Mouse (Mus musculus) kidney, embryonic 14.5 days (tissue): ENCODE data around the gene Sf3b6. TPM values are rescaled to one million over a fixed set of nuclear protein-coding genes. Genes with fewer than 3 reads are reported as not detected.

Experiments used
- ATAC-seq: fragments of 200-750 bp; cut with Nextera tagmentation; 2 replicates; pipeline ENCODE4 v1.8.0; 2017; ENCODE audit warnings: moderate number of reproducible peaks, mild to moderate bottlenecking, moderate TSS enrichment, moderate library complexity; ENCODE audit not compliant: low FRiP score, low TSS enrichment
- H3K27ac ChIP-seq: fragments of 300-500 bp; sonication (generic); 2 replicates; pipeline ENCODE4 v1.5.1; 2014; ENCODE audit warnings: low read depth, mild to moderate bottlenecking, low read length, moderate library complexity, mixed read lengths
- H3K27me3 ChIP-seq: fragments of 300-500 bp; sonication (generic); 2 replicates; pipeline ENCODE4 v1.6.1; 2014; ENCODE audit warnings: mild to moderate bottlenecking, low read length; ENCODE audit not compliant: control insufficient read depth, insufficient read depth
- H3K36me3 ChIP-seq: fragments of 300-500 bp; sonication (generic); 2 replicates; pipeline ENCODE4 v1.6.1; 2014; ENCODE audit warnings: low read length, mixed read lengths; ENCODE audit not compliant: control insufficient read depth, insufficient read depth
- H3K4me1 ChIP-seq: fragments of 300-500 bp; sonication (generic); 2 replicates; pipeline ENCODE4 v1.6.1; 2014; ENCODE audit warnings: low read length, mixed read lengths; ENCODE audit not compliant: control insufficient read depth, insufficient read depth
- H3K4me2 ChIP-seq: fragments of 300-500 bp; sonication (generic); replicated peaks from 2 replicates; pipeline ENCODE4 v1.6.1; 2014; ENCODE audit warnings: low read depth, mild to moderate bottlenecking, low read length
- H3K4me3 ChIP-seq: fragments of 300-500 bp; sonication (generic); 2 replicates; pipeline ENCODE4 v1.5.1; 2014; ENCODE audit warnings: mild to moderate bottlenecking, low read length
- H3K9ac ChIP-seq: fragments of 300-500 bp; sonication (generic); 2 replicates; pipeline ENCODE4 v1.6.1; 2014; ENCODE audit warnings: low read depth, mild to moderate bottlenecking, low read length, moderate library complexity
- H3K9me3 ChIP-seq: fragments of 300-500 bp; sonication (generic); 2 replicates; pipeline ENCODE4 v1.6.1; 2016; ENCODE audit warnings: low read length; ENCODE audit not compliant: control insufficient read depth
- WGBS: fragments of 180-500 bp; shearing (Covaris S2); extraction: QIAGEN DNeasy Blood & Tissue Kit; methylation state at CpG from one replicate; pipeline ENCODE4 v1.1.7; 2014; 5-methylcytosine and 5-hydroxymethylcytosine counted together
- polyA plus RNA-seq: library from polyadenylated mRNA; unstranded; fragments of >200 nt; fragmentation: Nextera tagmentation; extraction: Ambion mirVana; gene quantifications from 2 replicates; pipeline ENCODE4 v1.2.1, GENCODE M21; 2014

Sf3b6 gene
- polyA plus RNA-seq, 1 experiment from 2014 or later, result 306 TPM

GRCm38 (mm10) chr12:4816680-4817360, 524 bp upstream of the Sf3b6 start:
- Histone ChIP-seq H3K9me3 (no peaks in the 10 kb centered on the region), H3K27me3 (no peaks in the 10 kb centered on the region), H3K36me3 (peaks cover 13% of the 10 kb centered on the region), H3K4me3 (peak overlapping the region; percentile 93), H3K9ac (peak overlapping the region; percentile 77), H3K4me1 (peaks cover 3% of the 10 kb centered on the region; the same call in 1 of the 2 replicates), H3K27ac (peak overlapping the region; percentile 88), H3K4me2 (peak overlapping the region; percentile 76)
- WGBS, result 9% methylated on average over 24 of the region's 24 CpGs
- peak; percentile 84; the same call in 1 of the 2 replicates for ATAC-seq

GRCm38 (mm10) chr12:4827256-4827655, 9.9 kb downstream of the Sf3b6 start:
- Histone ChIP-seq H3K27me3 (no peaks in the 10 kb centered on the region), H3K4me3 (no peak overlapping the region), H3K4me2 (no peak overlapping the region), H3K36me3 (peaks cover 41% of the 10 kb centered on the region), H3K9ac (no peak overlapping the region), H3K4me1 (no peaks in the 10 kb centered on the region), H3K9me3 (no peaks in the 10 kb centered on the region), H3K27ac (no peak overlapping the region)
- whole genome bisulfite sequencing, result 78% methylated on average over 3 of the region's 3 CpGs
- no peak for ATAC-seq

DNA sequence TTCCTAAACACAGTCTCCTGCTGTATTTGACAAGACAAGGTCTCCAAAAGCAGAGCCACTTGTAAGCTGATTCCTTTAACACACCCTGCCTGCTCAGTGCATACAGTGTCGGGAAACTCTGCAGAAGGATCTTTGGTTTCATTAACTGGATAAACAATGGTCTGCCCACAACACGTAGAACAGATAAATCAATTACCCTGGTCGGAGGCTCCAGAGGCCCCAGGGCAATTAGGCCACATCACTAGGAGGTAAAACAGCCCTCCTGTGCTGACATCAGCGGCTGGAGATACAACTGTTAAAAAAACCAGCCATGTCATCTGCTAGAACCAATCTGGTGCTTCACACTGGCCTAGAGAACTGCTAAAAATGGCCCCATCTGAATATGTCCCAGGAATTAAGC, 19.6 kb downstream of the Sf3b6 start:
- H3K4me3 ChIP-seq, result no peak overlapping the region
- H3K4me2 ChIP-seq, result no peak overlapping the region
- H3K4me1 ChIP-seq, result peaks cover 7% of the 10 kb centered on the region; the same call in 1 of the 2 replicates
- 13% methylated on average over 4 of the region's 4 CpGs for WGBS
- no peak overlapping the region for H3K9ac ChIP-seq
- no peak for ATAC-seq
- H3K27me3 ChIP-seq, result peaks cover 2% of the 10 kb centered on the region; the same call in 1 of the 2 replicates
- H3K36me3 ChIP-seq, result peaks cover 1% of the 10 kb centered on the region; the same call in 1 of the 2 replicates
- H3K9me3 ChIP-seq, result no peaks in the 10 kb centered on the region
- H3K27ac ChIP-seq, result no peak overlapping the region

GRCm38 (mm10) chr12:4840010-4840409, 22.7 kb downstream of the Sf3b6 start:
- H3K27ac ChIP-seq, result no peak overlapping the region
- H3K4me1 ChIP-seq, result peaks cover 15% of the 10 kb centered on the region
- no peak overlapping the region for H3K9ac ChIP-seq
- peaks cover 2% of the 10 kb centered on the region; the same call in 1 of the 2 replicates for H3K27me3 ChIP-seq
- no peak overlapping the region for H3K4me3 ChIP-seq
- H3K36me3 ChIP-seq, result no peaks in the 10 kb centered on the region
- ATAC-seq, result no peak
- WGBS, result 59% methylated on average over 6 of the region's 6 CpGs
- no peak overlapping the region; the same call in 1 of the 2 replicates for H3K4me2 ChIP-seq
- no peaks in the 10 kb centered on the region for H3K9me3 ChIP-seq

GRCm38 (mm10) chr12:4840741-4841140, 23.4 kb downstream of the Sf3b6 start:
- WGBS, result 1% methylated on average over 11 of the region's 11 CpGs
- no peak overlapping the region for H3K27ac ChIP-seq
- no peak for ATAC-seq
- H3K4me2 ChIP-seq, result peak overlapping the region; percentile 89
- H3K4me1 ChIP-seq, result peaks cover 15% of the 10 kb centered on the region
- H3K27me3 ChIP-seq, result peaks cover 2% of the 10 kb centered on the region; the same call in 1 of the 2 replicates
- H3K9ac ChIP-seq, result peak overlapping the region; percentile 75
- peak overlapping the region; percentile 70 for H3K4me3 ChIP-seq
- no peaks in the 10 kb centered on the region for H3K9me3 ChIP-seq
- H3K36me3 ChIP-seq, result no peaks in the 10 kb centered on the region

DNA sequence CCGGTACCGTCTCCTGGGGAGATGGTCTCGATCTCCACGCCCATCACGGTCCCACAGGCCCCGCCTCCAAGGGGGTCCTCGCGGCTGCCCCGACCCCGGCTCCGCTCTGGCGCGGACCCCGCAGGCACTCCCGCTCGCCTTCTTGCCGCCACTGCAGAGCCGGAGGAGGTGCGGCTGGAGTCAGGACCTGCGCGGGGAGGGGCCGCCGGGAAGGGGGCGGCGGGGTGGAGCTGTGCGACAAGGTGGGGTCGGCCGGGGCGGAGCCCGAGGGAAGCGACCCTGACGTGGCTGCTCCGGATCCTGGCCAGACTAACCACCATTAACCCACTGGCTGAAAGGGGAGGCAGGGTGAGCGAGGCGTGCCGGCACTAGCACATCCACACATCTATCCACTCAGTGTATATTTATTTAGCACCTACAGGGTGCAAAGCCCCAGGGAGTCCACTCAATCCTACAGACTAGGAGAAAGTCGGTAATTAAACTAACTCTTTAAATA, 24.1 kb downstream of the Sf3b6 start, which contains the start of gene Fkbp1b:
Gene Fkbp1b (minus strand): TSS at position 200 of the 496 bp plus-strand sequence.
- H3K9ac ChIP-seq, result peak within 1 kb of the TSS; percentile 75
- peaks cover 15% of the 10 kb centered on the region for H3K4me1 ChIP-seq
- H3K9me3 ChIP-seq, result no peaks in the 10 kb centered on the region
- H3K27me3 ChIP-seq, result peaks cover 2% of the 10 kb centered on the region; the same call in 1 of the 2 replicates
- no peak within 1 kb of the TSS for H3K27ac ChIP-seq
- WGBS, result under 1% methylated on average over 36 of the region's 37 CpGs
- peak within 1 kb of the TSS; percentile 89 for H3K4me2 ChIP-seq
- ATAC-seq, result peak; percentile 86
- H3K36me3 ChIP-seq, result no peaks in the 10 kb centered on the region
- peak within 1 kb of the TSS; percentile 70 for H3K4me3 ChIP-seq

- H3K27me3 ChIP-seq, result peaks cover 2% of the 10 kb centered on the region; the same call in 1 of the 2 replicates
- no peaks in the 10 kb centered on the region for H3K9me3 ChIP-seq
- no peak overlapping the region for H3K4me3 ChIP-seq
- H3K9ac ChIP-seq, result no peak overlapping the region
- ATAC-seq, result no peak
- WGBS, result 88% methylated on average over 8 of the region's 8 CpGs
- H3K27ac ChIP-seq, result no peak overlapping the region
- H3K36me3 ChIP-seq, result no peaks in the 10 kb centered on the region
- H3K4me1 ChIP-seq, result peaks cover 15% of the 10 kb centered on the region
- no peak overlapping the region for H3K4me2 ChIP-seq
These were observed 25.1 kb downstream of the Sf3b6 start for GRCm38 (mm10) chr12:4842456-4842855.

DNA sequence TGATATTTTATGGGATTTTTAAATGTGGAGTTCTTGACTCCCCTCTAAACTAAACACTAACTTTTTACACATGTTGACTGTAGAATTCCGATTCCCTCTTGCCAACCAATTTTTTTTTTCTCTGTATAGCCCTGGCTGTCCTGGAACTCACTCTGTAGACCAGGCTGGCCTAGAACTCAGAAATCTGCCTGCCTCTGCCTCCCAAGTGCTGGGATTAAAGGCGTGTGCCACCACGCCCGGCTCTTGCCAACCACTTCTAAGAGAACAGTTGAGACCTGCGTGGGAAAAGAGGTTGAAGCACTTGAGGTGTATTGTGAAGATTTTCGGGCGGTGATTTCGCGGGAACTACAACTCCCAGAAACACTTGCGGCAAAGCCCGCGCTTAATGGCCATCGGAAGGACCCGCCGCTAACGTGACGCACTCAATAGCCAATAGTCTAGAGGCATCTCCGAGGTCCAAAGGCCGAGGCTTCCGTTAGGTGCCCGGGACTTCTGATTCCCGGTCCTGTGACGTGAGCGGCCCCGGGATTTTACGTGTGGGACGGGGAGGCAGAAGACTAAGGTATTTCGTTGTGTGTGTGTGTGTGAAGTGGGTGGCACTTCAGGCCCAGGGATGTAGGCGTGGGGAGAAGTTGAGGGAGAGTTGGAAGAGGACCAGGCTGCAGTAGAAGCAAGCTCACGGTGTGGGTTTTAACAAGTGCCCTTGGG, 25.7 kb downstream of the Sf3b6 start, which contains the start of gene Wdcp:
Gene Wdcp (plus strand): TSS at position 414 of the 708 bp plus-strand sequence.
- peak; percentile 90 for ATAC-seq
- no peaks in the 10 kb centered on the region for H3K36me3 ChIP-seq
- peak within 1 kb of the TSS; percentile 70 for H3K4me3 ChIP-seq
- WGBS, result under 1% methylated on average over 30 of the region's 30 CpGs
- H3K27me3 ChIP-seq, result peaks cover 2% of the 10 kb centered on the region; the same call in 1 of the 2 replicates
- peak within 1 kb of the TSS; percentile 66 for H3K9ac ChIP-seq
- no peaks in the 10 kb centered on the region for H3K9me3 ChIP-seq
- H3K27ac ChIP-seq, result peak within 1 kb of the TSS; percentile 67; the same call in 1 of the 2 replicates
- H3K4me2 ChIP-seq, result peak within 1 kb of the TSS; percentile 89
- H3K4me1 ChIP-seq, result peaks cover 15% of the 10 kb centered on the region
